Mouse (Mus musculus) MEL (cell line): ENCODE measurements around the gene Mrpl22. TPM values are rescaled to one million over a fixed set of nuclear protein-coding genes. Genes with fewer than 3 reads are reported as not detected.
"Not testable (repeated sequence)": the region's sequence is repeated elsewhere in the genome, so short reads cannot be mapped to it uniquely, and the experiment has no call there.

ENCODE experiments used
- DNase-seq: peaks from one replicate; pipeline ENCODE4 v3.0.0; 2011; ENCODE audit warnings: low read depth, low spot score
- H3K27ac ChIP-seq: 2 replicates; pipeline ENCODE4 v1.5.1; 2012; ENCODE audit warnings: low read depth, mild to moderate bottlenecking, control low read depth, low read length, moderate library complexity; ENCODE audit not compliant: control insufficient read depth
- H3K27me3 ChIP-seq, 2 experiments: fragments of 150-350 bp in 1 of 2; sonication (generic) in 1 of 2; 2 replicates each; pipeline ENCODE4 v1.6.1; 2012; ENCODE audit warnings: low read length in 2 of 2, mild to moderate bottlenecking in 2 of 2, improper control_type of control experiment in 1 of 2, moderate library complexity in 1 of 2; ENCODE audit not compliant: insufficient read depth in 2 of 2, control insufficient read depth in 1 of 2
- H3K36me3 ChIP-seq, 2 experiments: 2 replicates each; pipeline ENCODE4 v1.6.1; 2012 to 2014; ENCODE audit warnings: low read length in 2 of 2, improper control_type of control experiment in 1 of 2, inconsistent platforms in 1 of 2, mild to moderate bottlenecking in 1 of 2; ENCODE audit not compliant: insufficient read depth in 2 of 2, control insufficient read depth in 1 of 2
- H3K4me1 ChIP-seq, 2 experiments: fragments of 150-350 bp in 1 of 2; sonication (generic) in 1 of 2; 2 replicates each; pipeline ENCODE4 v1.6.1; 2012; ENCODE audit warnings: low read length in 2 of 2, improper control_type of control experiment in 1 of 2, mild to moderate bottlenecking in 1 of 2; ENCODE audit not compliant: insufficient read depth in 2 of 2, control insufficient read depth in 1 of 2
- H3K4me3 ChIP-seq, 2 experiments: fragments of 150-350 bp in 1 of 2; sonication (generic) in 1 of 2; 2 replicates each; pipeline ENCODE4 v1.5.1; 2012; ENCODE audit warnings: low read depth in 2 of 2, low read length in 2 of 2, mild to moderate bottlenecking in 2 of 2, moderate library complexity in 2 of 2, control low read depth in 1 of 2, improper control_type of control experiment in 1 of 2; ENCODE audit not compliant: control insufficient read depth in 1 of 2, insufficient read depth in 1 of 2
- H3K79me2 ChIP-seq: 2 replicates; pipeline ENCODE4 v1.6.1; 2012; ENCODE audit warnings: mild to moderate bottlenecking, low read length, moderate library complexity; ENCODE audit not compliant: control insufficient read depth, poor library complexity, insufficient read depth
- H3K9ac ChIP-seq: 2 replicates; pipeline ENCODE4 v1.6.1; 2012; ENCODE audit warnings: low read depth, mild to moderate bottlenecking, control low read depth, low read length, moderate library complexity; ENCODE audit not compliant: control insufficient read depth, poor library complexity, severe bottlenecking
- H3K9me3 ChIP-seq: fragments of 150-350 bp; sonication (generic); replicated peaks from 2 replicates; pipeline ENCODE4 v1.6.1; 2012; ENCODE audit warnings: mild to moderate bottlenecking, low read length, improper control_type of control experiment, moderate library complexity; ENCODE audit not compliant: insufficient read depth
- BHLHE40 ChIP-seq: IDR thresholded peaks from 2 replicates; pipeline ENCODE4 v1.6.1; 2012; ENCODE audit warnings: low read depth, mild to moderate bottlenecking, inconsistent platforms, low read length, improper control_type of control experiment, borderline replicate concordance
- CHD2 ChIP-seq: IDR thresholded peaks from 2 replicates; pipeline ENCODE4 v1.6.1; 2011; ENCODE audit warnings: low read length, improper control_type of control experiment
- CTCF ChIP-seq, 3 experiments: IDR thresholded peaks in 2 of 3; conservative IDR thresholded peaks in 1 of 3; 2 replicates each; pipeline ENCODE4 v1.5.1; 2011 to 2012; ENCODE audit warnings: low read length in 3 of 3, low read depth in 2 of 3, mild to moderate bottlenecking in 2 of 3, improper control_type of control experiment in 1 of 3, inconsistent platforms in 1 of 3, mixed read lengths in 1 of 3, moderate library complexity in 1 of 3; ENCODE audit not compliant: control insufficient read depth in 1 of 3, insufficient read depth in 1 of 3, poor library complexity in 1 of 3, severe bottlenecking in 1 of 3
- GABPA ChIP-seq: IDR thresholded peaks from 2 replicates; pipeline ENCODE4 v1.6.1; 2012; ENCODE audit warnings: low read depth, mild to moderate bottlenecking, inconsistent platforms, low read length, improper control_type of control experiment, moderate library complexity
- GATA1 ChIP-seq: IDR thresholded peaks from 2 replicates; pipeline ENCODE4 v1.6.1; 2011; ENCODE audit warnings: low read depth, low read length, improper control_type of control experiment
- JUND ChIP-seq: IDR thresholded peaks from 2 replicates; pipeline ENCODE4 v1.6.1; 2011; ENCODE audit warnings: low read depth, mild to moderate bottlenecking, improper control_type of control experiment, low read length
- MAZ ChIP-seq: IDR thresholded peaks from 2 replicates; pipeline ENCODE4 v1.6.1; 2012; ENCODE audit warnings: low read depth, mild to moderate bottlenecking, inconsistent platforms, low read length, improper control_type of control experiment
- MYB ChIP-seq: IDR thresholded peaks from 2 replicates; pipeline ENCODE4 v1.6.1; 2011; ENCODE audit warnings: mild to moderate bottlenecking, low read depth, low read length, improper control_type of control experiment
- MYC ChIP-seq: IDR thresholded peaks from 2 replicates; pipeline ENCODE4 v1.6.1; 2011; ENCODE audit warnings: low read depth, mild to moderate bottlenecking, low read length, improper control_type of control experiment, moderate library complexity
- NELFE ChIP-seq: IDR thresholded peaks from 2 replicates; pipeline ENCODE4 v1.6.1; 2011; ENCODE audit warnings: low read depth, low read length, improper control_type of control experiment
- RAD21 ChIP-seq: IDR thresholded peaks from 2 replicates; pipeline ENCODE4 v1.6.1; 2011; ENCODE audit warnings: mild to moderate bottlenecking, low read depth, low read length, improper control_type of control experiment
- SIN3A ChIP-seq: IDR thresholded peaks from 2 replicates; pipeline ENCODE4 v1.6.1; 2012; ENCODE audit warnings: low read length, improper control_type of control experiment, inconsistent platforms
- TBP ChIP-seq: IDR thresholded peaks from 2 replicates; pipeline ENCODE4 v1.8.0; 2011; ENCODE audit warnings: low read depth, low read length, improper control_type of control experiment
- TCF12 ChIP-seq: IDR thresholded peaks from 2 replicates; pipeline ENCODE4 v1.6.1; 2014; ENCODE audit warnings: low read depth, mild to moderate bottlenecking, inconsistent platforms, low read length, improper control_type of control experiment, moderate library complexity
- ZNF384 ChIP-seq: IDR thresholded peaks from 2 replicates; pipeline ENCODE4 v1.6.1; 2012; ENCODE audit warnings: low read depth, mild to moderate bottlenecking, inconsistent platforms, low read length, improper control_type of control experiment
- polyA plus RNA-seq, 2 experiments: library from polyadenylated mRNA; stranded (reverse) in 1 of 2; unstranded in 1 of 2; fragments of >175 nt in 1 of 2; fragments of >200 nt in 1 of 2; gene quantifications; 2 replicates each; pipeline versions ENCODE4 v1.2.1 to v1.2.4; 2012; ENCODE audit warnings: low replicate concordance in 2 of 2, low read depth in 1 of 2; ENCODE audit not compliant: insufficient read length in 2 of 2, insufficient read depth in 1 of 2, missing spikeins in 1 of 2
- total RNA-seq: library from RNA; depleted of rRNA; stranded (reverse); fragments of 300-350 nt; gene quantifications from 2 replicates; pipeline ENCODE4 v1.2.3, GENCODE M21; 2012

The Mrpl22 gene
- total and polyA plus RNA-seq, 3 experiments = 144 to 187 TPM; not detected in 1

- H3K4me1 ChIP-seq, H3K79me2 ChIP-seq, DNase-seq, H3K9ac ChIP-seq, H3K27me3 ChIP-seq, H3K36me3 ChIP-seq, H3K27ac ChIP-seq, H3K9me3 ChIP-seq, H3K4me3 ChIP-seq: not testable (repeated sequence)
- TF ChIP-seq JUND (0 out of 2 replicates have a peak, but pooled peaks have one; percentile 16), CTCF (IDR thresholded peaks at IDR 0.05 in 2 of 3, conservative IDR thresholded peaks at IDR 0.05 in 1 of 3; ENCODE audit: control insufficient read depth in 1 of 3, insufficient read depth in 1 of 3, low read depth in 2 of 3, low read length in 3 of 3, poor library complexity in 1 of 3, severe bottlenecking in 1 of 3) (peak in 2 of 3 experiments; percentile 4 to 20; a peak in 2 of 6 replicates), ZNF384 (0 out of 2 replicates have a peak, but pooled peaks have one; percentile 11)
Observed at GRCm38 (mm10) chr11:58179986-58180385, 8.5 kb downstream of the Mrpl22 start.

GRCm38 (mm10) chr11:58180756-58181155 is 9.3 kb downstream of the Mrpl22 start:
- H3K36me3 ChIP-seq = no peaks in the 10 kb centered on the region; a peak in 1 of 4 replicates
- no peaks in the 10 kb centered on the region for H3K27me3 ChIP-seq
- DNase-seq = no peak
- H3K9me3 ChIP-seq = no peaks in the 10 kb centered on the region
- no peak overlapping the region for H3K4me3 ChIP-seq
- H3K27ac ChIP-seq = no peak overlapping the region
- H3K9ac ChIP-seq = no peak overlapping the region
- no peaks in the 10 kb centered on the region for H3K79me2 ChIP-seq
- no peaks in the 10 kb centered on the region for H3K4me1 ChIP-seq
- no peak for TF ChIP-seq TCF12
- TF ChIP-seq GATA1 = no peak
- no peak for TF ChIP-seq NELFE
- TF ChIP-seq MAZ = no peak
- no peak for TF ChIP-seq RAD21
- TF ChIP-seq GABPA = no peak
- no peak for TF ChIP-seq MYB
- TF ChIP-seq MYC = no peak
- TF ChIP-seq BHLHE40 = no peak
- TF ChIP-seq CHD2 = no peak
- TF ChIP-seq TBP = no peak
- TF ChIP-seq SIN3A = no peak

GRCm38 (mm10) chr11:58183579-58183978 is 12.1 kb downstream of the Mrpl22 start:
- H3K27ac ChIP-seq = no peak overlapping the region

More at GRCm38 (mm10) chr11:58183579-58183978, 12.1 kb downstream of the Mrpl22 start:
- Histone ChIP-seq H3K79me2 (no peaks in the 10 kb centered on the region), H3K36me3 (no peaks in the 10 kb centered on the region; a peak in 1 of 4 replicates), H3K9me3 (no peaks in the 10 kb centered on the region), H3K4me3 (no peak overlapping the region), H3K4me1 (no peaks in the 10 kb centered on the region), H3K9ac (no peak overlapping the region), H3K27me3 (no peaks in the 10 kb centered on the region)
- TF ChIP-seq MYB = no peak
- TF ChIP-seq NELFE = no peak
- no peak for DNase-seq
